Mouse (Mus musculus): ENCODE measurements around the gene Spata32.

DNA sequence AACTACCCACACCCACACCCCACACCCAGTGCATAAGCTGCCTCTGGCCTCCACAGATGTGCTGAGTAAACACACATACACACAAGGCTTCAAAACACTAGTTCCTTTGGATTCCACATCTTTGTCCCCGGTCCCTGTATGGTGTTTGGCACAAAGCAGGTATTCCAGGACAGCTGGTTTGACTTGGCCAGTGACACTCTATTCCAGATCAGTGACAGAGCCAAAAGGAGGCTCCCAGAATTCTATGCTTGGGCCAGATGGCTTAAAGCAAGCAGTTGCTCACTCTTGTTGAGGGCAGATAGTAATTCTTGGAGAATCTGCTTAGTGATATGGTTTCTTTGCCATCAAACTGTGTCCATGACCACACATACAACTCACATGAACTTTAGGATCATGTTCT is 16.2 kb upstream of the Spata32 start:
- no peak for TF ChIP-seq GATA1 (IDR thresholded peaks at IDR 0.05; ENCODE audit: borderline replicate concordance, low read length)
- no peak for TF ChIP-seq FLI1 (IDR thresholded peaks at IDR 0.05; ENCODE audit: low read length)
